Mouse (Mus musculus) kidney, postnatal 0 days (tissue): ENCODE measurements around the gene Dcbld1. TPM values are rescaled to one million over a fixed set of nuclear protein-coding genes. Genes with fewer than 3 reads are reported as not detected.
"Not testable (repeated sequence)": the region's sequence is repeated elsewhere in the genome, so short reads cannot be mapped to it uniquely, and the experiment has no call there.

Source experiments
- ATAC-seq: fragments of 200-750 bp; cut with Nextera tagmentation; replicated peaks from 2 replicates; pipeline ENCODE4 v1.8.0; 2017; ENCODE audit warnings: low read depth, moderate number of reproducible peaks, moderate TSS enrichment, moderate library complexity; ENCODE audit not compliant: low FRiP score
- DNase-seq: peaks from one replicate; pipeline ENCODE4 v3.0.0-alpha.2; 2016; ENCODE audit warnings: low spot score
- H3K27ac ChIP-seq: fragments of 300-500 bp; sonication (generic); 2 replicates; pipeline ENCODE4 v1.5.1; 2014; ENCODE audit warnings: mild to moderate bottlenecking
- H3K27me3 ChIP-seq: fragments of 300-500 bp; sonication (generic); 2 replicates; pipeline ENCODE4 v1.6.1; 2014; ENCODE audit warnings: low read length, mixed read lengths; ENCODE audit not compliant: insufficient read depth
- H3K36me3 ChIP-seq: fragments of 300-500 bp; sonication (generic); 2 replicates; pipeline ENCODE4 v1.6.1; 2014; ENCODE audit warnings: low read length, mixed read lengths; ENCODE audit not compliant: insufficient read depth
- H3K4me1 ChIP-seq: fragments of 300-500 bp; sonication (generic); replicated peaks from 2 replicates; pipeline ENCODE4 v1.6.1; 2014; ENCODE audit warnings: antibody characterized with exemption, low read length, mixed read lengths; ENCODE audit not compliant: insufficient read depth
- H3K4me2 ChIP-seq: fragments of 300-500 bp; sonication (generic); 2 replicates; pipeline ENCODE4 v1.6.1; 2014; ENCODE audit warnings: mild to moderate bottlenecking, low read length, moderate library complexity, mixed read lengths
- H3K4me3 ChIP-seq: fragments of 300-500 bp; sonication (generic); replicated peaks from 2 replicates; pipeline ENCODE4 v1.5.1; 2014; ENCODE audit warnings: low read depth, low read length
- H3K9ac ChIP-seq: fragments of 300-500 bp; sonication (generic); 2 replicates; pipeline ENCODE4 v1.6.1; 2014; ENCODE audit warnings: low read depth, low read length
- H3K9me3 ChIP-seq: fragments of 300-500 bp; sonication (generic); replicated peaks from 2 replicates; pipeline ENCODE4 v1.6.1; 2016; ENCODE audit warnings: low read length, inconsistent platforms, mixed read lengths
- CTCF ChIP-seq: IDR thresholded peaks from 2 replicates; pipeline ENCODE4 v1.5.1; 2016; ENCODE audit warnings: antibody characterized with exemption, low read depth, mild to moderate bottlenecking, moderate library complexity
- WGBS: fragments of 180-500 bp; shearing (Covaris S2); extraction: QIAGEN DNeasy Blood & Tissue Kit; methylation state at CpG from one replicate; pipeline ENCODE4 v1.1.7; 2014; 5-methylcytosine and 5-hydroxymethylcytosine counted together
- polyA plus RNA-seq: library from polyadenylated mRNA; unstranded; fragments of >200 nt; fragmentation: Nextera tagmentation; extraction: Ambion mirVana; gene quantifications from 2 replicates; pipeline ENCODE4 v1.2.1, GENCODE M21; 2015

The Dcbld1 gene
- polyA plus RNA-seq, 1 experiment from 2014 or later = 23.4 TPM

DNA sequence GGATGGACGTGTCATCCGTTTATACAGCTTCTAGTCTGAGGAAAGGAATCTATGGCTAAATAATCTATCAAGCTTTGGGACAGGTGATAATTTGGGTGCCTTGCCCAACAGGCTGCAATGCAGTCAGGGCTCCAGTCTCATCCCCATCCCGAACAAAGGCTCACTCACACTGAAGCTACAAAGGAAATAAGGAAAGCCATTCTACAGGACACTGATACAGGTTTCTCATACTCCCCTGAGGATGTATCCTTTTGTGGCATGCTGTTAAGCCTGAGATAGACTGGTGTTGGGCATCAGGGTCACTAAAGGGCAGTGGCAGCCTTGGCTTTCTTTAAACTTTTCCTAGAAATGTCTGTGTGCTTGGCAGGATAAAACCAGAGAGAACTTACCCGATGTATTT is 46.5 kb downstream of the Dcbld1 start:
- Histone ChIP-seq H3K4me2 (no peak overlapping the region), H3K4me1 (no peaks in the 10 kb centered on the region), H3K9ac (no peak overlapping the region), H3K4me3 (no peak overlapping the region), H3K36me3 (no peaks in the 10 kb centered on the region), H3K27ac (no peak overlapping the region), H3K9me3 (no peaks in the 10 kb centered on the region), H3K27me3 (no peaks in the 10 kb centered on the region)
- DNase-seq (no peak), ATAC-seq (no peak)
- TF ChIP-seq CTCF = no peak
- 90% methylated on average over 4 of the region's 4 CpGs for WGBS

DNA sequence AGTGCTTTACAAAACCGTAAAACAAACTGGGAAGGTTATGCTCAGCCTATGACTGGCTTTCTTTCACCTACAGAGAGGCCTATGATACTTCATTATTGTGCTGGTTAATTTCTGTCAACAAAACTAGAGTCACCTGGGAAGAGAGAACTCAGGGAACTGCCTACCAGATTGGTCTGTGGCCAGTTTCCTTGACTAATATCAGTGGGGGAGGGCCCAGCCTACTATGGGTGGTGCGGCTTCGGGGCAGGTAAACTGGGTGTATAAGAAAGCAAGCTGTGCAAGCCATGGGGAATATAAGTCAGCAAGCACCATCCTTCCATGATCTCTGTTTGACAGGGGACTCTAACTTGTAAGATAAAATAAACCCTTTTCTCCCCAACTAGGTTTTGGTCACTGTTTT is 47.2 kb downstream of the Dcbld1 start:
- H3K9me3 ChIP-seq = no peaks in the 10 kb centered on the region
- no peak overlapping the region for H3K27ac ChIP-seq
- H3K9ac ChIP-seq = no peak overlapping the region
- no peaks in the 10 kb centered on the region for H3K36me3 ChIP-seq
- H3K27me3 ChIP-seq = no peaks in the 10 kb centered on the region
- DNase-seq = no peak
- TF ChIP-seq CTCF = no peak
- no peaks in the 10 kb centered on the region for H3K4me1 ChIP-seq
- H3K4me2 ChIP-seq = no peak overlapping the region
- no peak overlapping the region for H3K4me3 ChIP-seq
- 95% methylated on average over 3 of the region's 3 CpGs for WGBS
- ATAC-seq = no peak

DNA sequence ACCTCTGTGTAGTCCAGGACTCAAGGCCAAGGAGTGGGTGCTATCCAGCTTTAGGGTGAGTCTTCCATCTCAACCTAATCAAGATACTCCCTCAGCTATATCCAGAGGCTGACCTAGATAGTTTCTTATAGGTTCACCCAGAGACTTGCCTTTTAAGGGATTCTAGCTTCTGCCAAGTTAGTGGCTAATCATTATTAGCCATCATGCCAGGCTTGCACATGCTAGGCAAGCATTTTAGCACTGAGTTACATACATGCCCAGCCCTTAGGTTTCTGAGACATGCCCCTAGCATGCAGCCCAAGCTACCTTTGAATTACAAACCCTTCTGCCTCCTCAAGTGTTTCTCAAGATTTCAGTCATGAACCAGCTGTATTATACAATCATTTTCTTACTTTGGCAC is 47.9 kb downstream of the Dcbld1 start:
- Histone ChIP-seq H3K27me3 (no peaks in the 10 kb centered on the region), H3K4me1 (no peaks in the 10 kb centered on the region), H3K27ac (no peak overlapping the region), H3K9me3 (no peaks in the 10 kb centered on the region), H3K9ac (no peak overlapping the region), H3K4me2 (no peak overlapping the region), H3K4me3 (no peak overlapping the region), H3K36me3 (no peaks in the 10 kb centered on the region)
- ATAC-seq (no peak), DNase-seq (no peak)
- no peak for TF ChIP-seq CTCF

DNA sequence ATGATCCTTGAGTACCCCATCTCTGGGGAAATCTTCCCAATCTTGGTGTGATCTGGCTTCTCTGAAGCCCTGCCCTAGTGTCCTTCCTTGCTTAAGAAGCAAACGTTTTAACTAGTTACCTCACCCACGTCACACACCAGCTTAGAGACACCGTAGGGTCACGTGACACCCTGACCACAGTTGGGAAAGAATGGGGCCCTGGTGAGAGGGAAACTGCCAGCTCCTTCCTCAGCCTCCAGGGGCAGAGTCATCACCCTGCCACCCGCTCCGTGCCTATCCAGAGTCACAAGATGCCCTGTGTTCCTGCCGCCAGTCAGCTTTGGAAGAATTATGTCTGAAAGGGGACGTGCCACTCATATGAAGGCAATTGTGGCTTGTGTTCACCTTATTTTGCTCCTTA is 51.2 kb downstream of the Dcbld1 start:
- no peak for ATAC-seq
- TF ChIP-seq CTCF = peak; percentile 18; the same call in 1 of the 2 replicates
- Histone ChIP-seq H3K4me1 (no peaks in the 10 kb centered on the region), H3K36me3 (no peaks in the 10 kb centered on the region), H3K9me3 (no peaks in the 10 kb centered on the region), H3K27ac (no peak overlapping the region), H3K4me2 (no peak overlapping the region), H3K9ac (no peak overlapping the region), H3K4me3 (no peak overlapping the region), H3K27me3 (no peaks in the 10 kb centered on the region)
- WGBS = 61% methylated on average over 8 of the region's 8 CpGs
- DNase-seq = no peak

DNA sequence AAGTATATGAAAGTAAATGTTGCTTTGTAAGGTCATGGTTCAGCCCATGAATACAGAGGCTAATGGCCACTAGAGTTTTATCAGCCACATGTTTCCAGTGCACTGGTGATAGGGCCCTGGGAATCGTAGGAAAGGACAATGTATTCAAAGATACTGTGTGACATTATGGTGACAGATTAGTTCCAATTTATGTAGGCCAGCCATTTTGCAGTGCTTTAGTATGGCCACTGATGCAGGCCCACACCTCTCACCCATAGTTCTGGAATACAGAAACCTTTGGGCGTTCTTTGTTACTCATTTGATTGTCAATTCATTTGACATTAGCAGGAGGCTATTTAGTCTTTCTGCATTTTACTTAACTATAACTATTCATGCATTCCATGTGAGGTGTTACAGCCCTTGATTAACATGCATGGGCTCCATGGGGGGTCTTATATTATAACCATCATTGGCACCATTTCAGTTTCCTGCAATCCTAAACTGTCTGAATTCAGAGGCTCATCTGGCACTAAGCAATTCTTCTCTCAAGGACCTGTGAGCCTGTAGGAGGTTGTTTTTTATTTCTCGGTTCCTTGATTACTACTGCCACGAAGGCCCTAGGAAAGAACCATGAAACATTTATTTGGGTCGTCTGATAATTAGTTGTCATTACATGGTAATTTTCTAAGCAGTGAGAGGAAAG is 54.6 kb downstream of the Dcbld1 start:
- H3K27ac ChIP-seq = no peak overlapping the region
- ATAC-seq = no peak
- TF ChIP-seq CTCF = no peak
- no peaks in the 10 kb centered on the region for H3K9me3 ChIP-seq
- H3K4me1 ChIP-seq = no peaks in the 10 kb centered on the region
- 56% methylated on average over 5 of the region's 5 CpGs for WGBS
- no peak for DNase-seq
- H3K9ac ChIP-seq = no peak overlapping the region
- H3K4me2 ChIP-seq = no peak overlapping the region
- no peak overlapping the region for H3K4me3 ChIP-seq
- H3K36me3 ChIP-seq = no peaks in the 10 kb centered on the region
- no peaks in the 10 kb centered on the region for H3K27me3 ChIP-seq

DNA sequence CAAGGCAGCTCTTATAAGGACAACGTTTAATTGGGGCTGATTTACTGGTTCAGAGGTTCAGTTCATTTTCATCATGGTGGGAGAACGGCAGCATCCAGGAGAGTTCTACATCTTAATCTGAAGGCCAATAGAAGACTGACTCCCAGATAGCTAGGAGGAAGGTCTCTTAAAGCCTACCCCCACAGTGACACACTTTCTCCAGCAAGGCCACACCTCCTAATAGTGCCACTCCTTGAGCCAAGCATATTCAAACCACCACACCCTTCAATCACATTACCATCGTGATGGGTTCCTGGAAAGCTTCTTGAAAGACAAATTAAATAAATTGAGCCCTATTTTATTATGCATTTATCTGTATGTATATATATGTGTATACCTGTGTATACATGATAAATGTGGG is 55.8 kb downstream of the Dcbld1 start:
- Histone ChIP-seq H3K9ac (no peak overlapping the region), H3K4me2 (no peak overlapping the region), H3K4me1 (no peaks in the 10 kb centered on the region), H3K27ac (no peak overlapping the region), H3K36me3 (no peaks in the 10 kb centered on the region), H3K9me3 (no peaks in the 10 kb centered on the region), H3K4me3 (no peak overlapping the region), H3K27me3 (no peaks in the 10 kb centered on the region)
- no peak for TF ChIP-seq CTCF
- WGBS = 75% methylated on average over 3 of the region's 3 CpGs
- no peak for ATAC-seq
- no peak for DNase-seq

DNA sequence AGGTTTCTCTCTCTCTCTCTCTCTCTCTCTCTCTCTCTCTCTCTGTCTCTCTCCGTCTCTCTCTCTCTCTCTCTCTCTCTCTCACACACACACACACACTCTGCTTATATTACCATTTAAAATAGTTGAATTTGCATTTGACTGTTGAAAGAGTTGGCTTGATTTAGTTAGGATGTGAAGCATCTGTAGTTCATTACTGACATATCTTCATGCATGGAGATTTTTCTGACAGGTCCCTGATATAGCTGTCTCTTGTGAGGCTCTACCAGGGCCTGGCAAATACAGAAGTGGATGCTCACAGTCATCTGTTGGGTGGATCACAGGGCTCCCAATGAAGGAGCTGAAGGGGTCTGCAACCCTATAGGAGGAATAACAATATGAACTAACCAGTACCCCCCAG is 59.0 kb downstream of the Dcbld1 start:
- not testable (repeated sequence) for ATAC-seq, H3K4me2 ChIP-seq, H3K27me3 ChIP-seq, H3K4me1 ChIP-seq, H3K36me3 ChIP-seq, H3K27ac ChIP-seq, H3K9ac ChIP-seq, H3K9me3 ChIP-seq, H3K4me3 ChIP-seq, DNase-seq
- 94% methylated on average over 1 of the region's 1 CpGs for WGBS
